Mouse (Mus musculus) CH12.LX (cell line): ENCODE data around the gene Gpcpd1.

Experiments
- CTCF ChIP-seq, 2 experiments: IDR thresholded peaks in 1 of 2; conservative IDR thresholded peaks in 1 of 2; 2 replicates each; pipeline ENCODE4 v1.5.1; 2011 to 2012; ENCODE audit warnings: low read depth in 2 of 2, low read length in 2 of 2, improper control_type of control experiment in 1 of 2, inconsistent platforms in 1 of 2, mild to moderate bottlenecking in 1 of 2, moderate library complexity in 1 of 2
- ETS1 ChIP-seq: conservative IDR thresholded peaks from 2 replicates; pipeline ENCODE4 v1.6.1; 2012; ENCODE audit warnings: low read depth, mild to moderate bottlenecking, inconsistent platforms, low read length, improper control_type of control experiment, moderate library complexity
- POLR2A ChIP-seq: IDR thresholded peaks from 2 replicates; pipeline ENCODE4 v1.6.1; 2011; ENCODE audit warnings: low read depth, mild to moderate bottlenecking, improper control_type of control experiment, low read length

GRCm38 (mm10) chr2:132611551-132612233 is 24.2 kb upstream of the Gpcpd1 start:
- TF ChIP-seq POLR2A (no peak), CTCF (conservative IDR thresholded peaks at IDR 0.05 in 1 of 2, IDR thresholded peaks at IDR 0.05 in 1 of 2; ENCODE audit: low read depth in 2 of 2, low read length in 2 of 2) (no peak), ETS1 (no peak)
